9 mouse cellular contexts compared by ENCODE assay signal in genomic region chr1:167211979-167212614, GRCm38 (mm10).
DNase-seq lines count a peak whose midpoint lies in the region; ATAC-seq and TF ChIP-seq lines count a peak whose summit lies in the region.
"Had no signal": no experiment of that assay in that cellular context is flagged by ENCODE, and none has a peak within 500 bp of the region (broad histone marks: within the 10 kb centered on the region; RNA-seq: fewer than 3 reads in every experiment).

No protein-coding gene starts in this region.

- H3K4me3 ChIP-seq in kidney, adult 2 months (ENCODE audit: insufficient read depth, low read depth, low read length): no peak overlapping the region
- H3K4me3 ChIP-seq in limb, embryonic 10.5 days: no peak overlapping the region
- H3K4me3 ChIP-seq in midbrain, embryonic 16.5 days (ENCODE audit: low read depth, low read length): no peak overlapping the region
- H3K4me3 ChIP-seq: megakaryocyte, embryonic 14.5 days had no signal

- H3K9me3 ChIP-seq in limb, embryonic 10.5 days (replicated peaks): no peaks in the 10 kb centered on the region
- no peaks in the 10 kb centered on the region for H3K9me3 ChIP-seq in midbrain, embryonic 16.5 days (replicated peaks; ENCODE audit: control insufficient read depth, low read length, poor library complexity, severe bottlenecking)
- H3K9me3 ChIP-seq: megakaryocyte, embryonic 14.5 days had no signal

- TF ChIP-seq POLR2A in kidney, adult 2 months (IDR thresholded peaks at IDR 0.05; ENCODE audit: low read depth, low read length): no peak

- 21% methylated on average over 7 of the region's 7 CpGs for WGBS in kidney, adult 2 months
- WGBS in limb, embryonic 10.5 days: 30% methylated on average over 7 of the region's 7 CpGs
- WGBS in midbrain, embryonic 16.5 days: 22% methylated on average over 7 of the region's 7 CpGs

- TF ChIP-seq CTCF in kidney, adult 2 months (conservative IDR thresholded peaks at IDR 0.05; ENCODE audit: insufficient read depth, insufficient read length, low read depth, low read length): peak; percentile 57

- peak overlapping the region; percentile 31 for H3K4me2 ChIP-seq in midbrain, embryonic 16.5 days (ENCODE audit: low read length)

- H3K9ac ChIP-seq in midbrain, embryonic 16.5 days (ENCODE audit: low read depth, low read length): no peak overlapping the region

- H3K36me3 ChIP-seq in kidney, adult 2 months (ENCODE audit: control insufficient read depth, insufficient read depth, low read length): no peaks in the 10 kb centered on the region
- no peaks in the 10 kb centered on the region for H3K36me3 ChIP-seq in limb, embryonic 10.5 days
- H3K36me3 ChIP-seq in midbrain, embryonic 16.5 days (ENCODE audit: control insufficient read depth, insufficient read depth, low read length): no peaks in the 10 kb centered on the region

- no peaks in the 10 kb centered on the region for H3K4me1 ChIP-seq in kidney, adult 2 months (ENCODE audit: control insufficient read depth, insufficient read depth, low read length)
- H3K4me1 ChIP-seq in limb, embryonic 10.5 days: no peaks in the 10 kb centered on the region
- H3K4me1 ChIP-seq in midbrain, embryonic 16.5 days (ENCODE audit: control insufficient read depth, insufficient read depth, low read length): 0 out of 2 replicates have a peak, but pooled peaks cover 2% of the 10 kb centered on the region

- DNase-seq in 3T3-L1 (ENCODE audit: low read depth, low spot score) (peak; percentile 79), MN1 (ENCODE audit: low spot score) (peak; percentile 80)
- DNase-seq in cerebellum, adult 9-10 months: peak; percentile 86
- DNase-seq in kidney, adult 2 months: peak; percentile 52
- peak; percentile 78 for DNase-seq in limb, embryonic 10.5 days (ENCODE audit: low spot score)
- peak; percentile 31 to 70 for DNase-seq in spleen, postnatal 10 days (ENCODE audit: low spot score in 2 of 2)

- peak; percentile 91 for ATAC-seq in frontal cortex, adult (ENCODE audit: low TSS enrichment)
- peak; percentile 82 for ATAC-seq in midbrain, embryonic 16.5 days

- H3K27ac ChIP-seq in kidney, adult 2 months (ENCODE audit: insufficient read depth, low read depth, low read length): no peak overlapping the region
- H3K27ac ChIP-seq in limb, embryonic 10.5 days: no peak overlapping the region
- H3K27ac ChIP-seq in midbrain, embryonic 16.5 days (ENCODE audit: low read length): no peak overlapping the region

- no peaks in the 10 kb centered on the region for H3K27me3 ChIP-seq in kidney, adult 2 months (replicated peaks; ENCODE audit: control insufficient read depth, insufficient read depth, low read length)
- H3K27me3 ChIP-seq in limb, embryonic 10.5 days (ENCODE audit: low read depth, poor library complexity, severe bottlenecking): no peaks in the 10 kb centered on the region
- no peaks in the 10 kb centered on the region for H3K27me3 ChIP-seq in midbrain, embryonic 16.5 days (ENCODE audit: control insufficient read depth, insufficient read depth, low read depth, low read length)
